Mouse (Mus musculus) kidney, postnatal 36 days (tissue): ENCODE measurements around the gene Rpl6.
"Not testable (repeated sequence)": the region's sequence is repeated elsewhere in the genome, so short reads cannot be mapped to it uniquely, and the experiment has no call there.

Source experiments
- DNase-seq, 2 experiments: peaks; one replicate each; pipeline ENCODE4 v3.0.0; 2021 to 2022; ENCODE audit warnings: mixed read lengths in 2 of 2

Gene Rpl6

DNA sequence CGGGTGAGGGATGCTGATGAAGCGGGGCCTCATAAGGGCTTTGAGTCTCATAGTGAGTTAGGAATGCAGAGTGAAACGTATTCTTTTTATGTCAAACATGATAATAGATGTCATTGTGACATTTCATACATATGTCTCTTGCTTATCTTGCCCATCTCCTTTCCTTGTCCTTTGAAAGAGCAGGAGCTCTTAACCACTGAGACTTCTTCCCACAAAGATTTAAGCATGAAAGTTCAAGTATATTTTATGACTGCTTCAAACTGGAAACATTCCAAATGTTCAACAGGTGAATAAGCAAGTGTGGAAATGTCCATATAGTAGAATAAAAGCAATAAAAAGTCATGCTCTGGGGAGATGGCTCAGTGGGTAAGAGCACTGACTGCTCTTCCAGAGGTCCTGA, 22.1 kb downstream of the Rpl6 start:
- DNase-seq: no peak

DNA sequence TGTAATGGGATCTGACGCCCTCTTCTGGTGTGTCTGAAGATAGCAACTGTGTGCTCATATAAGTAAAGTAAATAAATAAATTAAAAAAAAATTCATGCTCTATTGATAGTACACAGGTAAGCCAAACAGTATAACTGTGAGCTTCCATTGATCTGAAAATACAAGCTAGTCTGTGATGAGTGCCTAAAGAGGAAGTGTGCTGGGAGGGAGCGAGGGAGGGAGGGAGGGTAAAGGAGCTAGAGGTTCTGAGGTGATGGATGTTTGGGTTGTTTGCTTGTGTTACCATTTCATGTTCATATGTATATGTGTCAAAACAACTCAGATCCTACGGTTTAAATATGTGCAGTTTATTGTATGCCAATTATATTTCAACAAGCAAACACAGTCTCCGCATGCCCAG, 22.6 kb downstream of the Rpl6 start:
- DNase-seq: no peak

DNA sequence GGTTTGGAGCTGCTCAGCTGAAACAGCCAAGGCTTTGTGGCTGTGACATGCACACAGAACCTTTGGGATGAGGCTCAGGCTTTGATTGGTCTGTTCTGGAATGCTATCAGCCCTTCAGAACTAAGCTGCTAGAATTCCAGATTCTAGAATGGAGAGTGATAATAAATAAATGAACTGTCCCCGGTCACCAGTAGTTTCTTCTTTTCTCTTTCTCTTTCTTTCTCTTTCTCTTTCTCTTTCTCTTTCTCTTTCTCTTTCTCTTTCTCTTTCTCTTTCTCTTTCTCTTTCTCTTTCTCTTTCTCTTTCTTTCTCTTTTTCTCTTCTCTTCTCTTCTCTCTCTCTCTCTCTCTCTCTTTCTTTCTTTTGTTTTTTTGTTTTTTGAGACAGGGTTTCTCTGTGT, 23.0 kb downstream of the Rpl6 start:
- not testable (repeated sequence) for DNase-seq

DNA sequence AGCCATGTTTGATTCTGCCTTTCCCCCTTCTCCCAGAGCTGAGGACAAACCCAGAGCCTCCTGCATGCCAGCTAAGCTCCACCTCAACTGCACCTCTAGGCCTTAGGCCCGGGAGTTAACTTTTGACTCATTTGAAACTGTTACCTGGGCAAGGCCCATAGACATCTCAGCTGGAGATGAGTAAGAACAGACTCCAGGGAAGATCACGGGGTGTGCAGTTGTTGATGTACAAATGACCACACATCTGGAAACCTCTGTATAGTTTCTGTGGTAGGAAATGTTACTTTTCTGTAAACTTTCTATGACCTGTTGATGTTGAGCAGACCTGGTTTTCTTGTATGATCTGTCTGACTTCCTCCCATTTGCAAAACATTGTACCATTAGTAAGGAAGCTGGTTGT, 24.9 kb downstream of the Rpl6 start:
- DNase-seq: no peak

DNA sequence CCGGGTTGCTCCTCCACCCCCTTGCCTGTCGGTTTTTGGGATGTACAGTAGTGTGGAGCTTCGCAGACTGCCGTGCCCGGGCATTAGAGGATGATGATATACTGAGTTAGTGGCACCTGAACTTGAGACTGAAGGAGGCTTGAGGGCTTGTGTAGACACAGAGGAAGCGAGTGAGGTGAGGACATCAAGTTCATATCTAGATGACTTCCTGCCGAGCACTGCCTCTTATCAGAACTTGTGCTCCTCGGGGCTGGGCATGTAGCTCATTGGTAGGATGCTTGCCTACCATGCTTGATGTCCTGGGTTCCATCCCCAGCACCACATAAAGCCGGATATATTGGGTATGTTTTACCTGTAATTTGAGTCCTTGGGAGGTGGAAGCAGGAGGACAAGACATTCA, 26.5 kb downstream of the Rpl6 start:
- no peak for DNase-seq

DNA sequence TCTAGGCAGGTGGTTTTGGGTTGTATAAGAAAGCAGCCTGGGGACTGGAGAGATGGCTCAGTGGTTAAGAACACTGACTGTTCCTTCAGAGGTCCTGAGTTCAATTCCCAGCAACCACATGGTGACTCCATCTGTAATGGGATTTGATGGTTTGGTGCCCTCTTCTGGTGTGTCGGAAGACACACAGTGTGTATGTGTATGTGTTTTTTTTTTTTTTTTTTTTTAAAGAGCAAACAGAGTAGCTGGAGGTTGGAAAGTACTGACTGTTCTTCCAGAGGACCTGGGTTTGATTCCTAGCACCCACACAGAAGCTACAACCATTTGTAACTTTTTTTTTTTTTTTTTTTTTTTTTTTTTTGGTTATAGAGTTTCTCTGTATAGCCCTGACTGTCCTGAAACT, 28.5 kb downstream of the Rpl6 start:
- no peak for DNase-seq

DNA sequence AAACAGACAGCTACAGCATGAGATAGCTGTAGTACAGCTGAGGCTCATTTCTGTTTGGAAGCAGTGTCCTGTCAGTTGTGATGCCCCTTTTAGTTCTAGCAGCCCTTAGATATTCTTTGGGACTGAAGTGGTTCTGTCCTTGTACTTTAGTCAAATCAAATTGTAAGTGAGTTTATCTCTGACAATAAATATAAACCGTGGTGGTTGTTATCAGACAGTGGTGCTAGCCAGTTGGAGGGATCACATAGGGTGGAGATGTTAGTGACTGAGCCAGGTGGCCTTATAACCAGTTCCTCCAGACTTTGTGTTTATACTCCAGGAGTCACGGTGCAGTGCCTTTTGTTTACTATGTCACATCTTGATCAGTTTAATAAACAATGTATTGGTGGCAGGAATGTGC, 29.4 kb downstream of the Rpl6 start:
- DNase-seq: no peak

DNA sequence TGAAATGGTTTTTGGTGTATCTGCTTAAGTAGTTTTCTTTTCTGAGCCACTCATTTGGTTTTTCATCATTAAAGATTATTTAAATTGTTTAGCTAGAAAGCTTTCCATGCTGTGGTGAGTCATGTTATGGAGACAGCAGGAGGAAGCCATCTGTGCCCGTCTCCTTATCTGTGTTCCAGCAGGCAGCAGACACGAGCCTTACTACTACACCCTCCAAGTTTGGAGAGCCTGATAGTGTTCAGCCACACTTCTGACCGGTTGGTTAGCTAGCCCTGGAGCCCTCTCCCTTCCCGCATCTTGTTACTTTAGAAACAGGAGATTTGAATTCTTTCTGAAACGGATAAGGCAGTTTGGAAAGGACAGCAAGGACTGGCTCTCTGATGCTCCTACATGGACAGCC, 31.9 kb downstream of the Rpl6 start:
- DNase-seq: no peak

DNA sequence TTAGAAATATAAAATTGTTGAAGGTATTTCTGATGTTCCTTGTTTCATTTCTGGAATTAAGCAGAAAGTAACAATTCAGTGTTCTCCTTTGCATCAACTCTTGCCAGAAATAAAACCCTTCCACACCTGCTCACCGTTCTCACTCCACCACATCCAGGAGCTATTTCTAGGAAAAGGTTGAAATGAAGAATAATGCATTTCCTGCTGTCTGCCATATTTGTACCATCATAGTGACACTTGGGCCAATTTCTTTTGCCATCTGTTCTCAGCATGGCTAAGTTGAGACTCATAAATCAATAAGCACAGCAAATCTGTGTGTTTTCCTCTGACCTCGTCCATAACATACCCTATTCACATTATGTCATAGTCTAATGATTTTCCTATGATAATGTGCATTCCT, 33.9 kb downstream of the Rpl6 start:
- no peak for DNase-seq

DNA sequence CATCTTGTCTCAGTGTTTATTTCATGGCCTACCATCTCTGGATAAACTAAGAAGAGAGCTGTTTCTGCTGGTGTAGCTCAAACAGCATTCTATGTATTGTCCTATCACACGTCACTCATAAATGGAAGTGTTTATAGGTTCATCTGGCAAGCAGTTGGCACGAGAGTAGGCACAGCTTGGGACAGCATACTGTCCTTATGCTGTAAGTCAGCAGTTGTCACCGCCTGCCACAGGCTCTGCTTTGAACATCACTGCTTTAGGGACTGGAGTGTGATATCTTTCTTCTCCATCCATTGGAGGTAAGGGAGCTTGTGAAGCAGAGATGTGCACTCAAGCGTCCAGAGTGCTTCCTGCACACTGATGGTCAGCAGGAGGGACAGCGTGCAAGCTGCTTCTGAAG, 35.6 kb downstream of the Rpl6 start:
- no peak for DNase-seq

DNA sequence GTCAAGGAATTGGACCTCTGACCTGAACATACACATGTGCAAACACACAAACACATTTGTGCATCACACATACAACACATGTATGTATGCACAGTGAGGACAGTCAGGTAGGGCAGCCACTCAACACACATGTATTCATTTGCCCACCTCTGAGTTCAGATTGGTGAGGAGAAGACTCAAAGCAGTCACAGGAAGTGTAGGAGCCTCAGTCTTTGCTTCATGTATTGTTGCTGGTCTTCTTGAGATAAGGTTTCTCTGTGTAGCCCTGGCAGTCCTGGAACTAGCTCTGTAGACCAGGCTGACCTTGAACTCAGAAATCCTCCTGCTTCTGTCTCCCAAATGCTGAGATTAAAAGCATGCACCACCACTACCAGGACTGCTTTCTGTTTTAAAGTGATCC, 36.9 kb downstream of the Rpl6 start:
- DNase-seq: no peak

DNA sequence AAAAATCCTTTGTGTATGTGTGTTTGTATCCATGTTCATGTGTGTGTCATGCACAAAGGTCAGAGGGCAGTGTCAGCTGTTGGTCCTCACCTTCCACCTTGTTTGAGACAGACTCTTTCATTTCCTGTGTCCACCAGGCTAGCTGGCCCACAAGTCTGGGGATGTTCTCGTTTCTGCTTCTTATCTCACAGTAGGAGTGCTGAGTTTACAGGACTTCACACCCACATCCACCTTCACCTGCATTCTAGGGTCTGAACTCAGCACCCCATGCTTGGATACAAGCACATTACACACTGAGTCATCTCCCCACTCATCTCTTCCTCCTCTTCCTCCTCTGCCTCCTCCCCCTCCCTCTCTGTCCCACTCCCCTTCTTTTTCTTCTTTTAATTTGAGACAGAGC, 38.0 kb downstream of the Rpl6 start:
- DNase-seq: no peak

DNA sequence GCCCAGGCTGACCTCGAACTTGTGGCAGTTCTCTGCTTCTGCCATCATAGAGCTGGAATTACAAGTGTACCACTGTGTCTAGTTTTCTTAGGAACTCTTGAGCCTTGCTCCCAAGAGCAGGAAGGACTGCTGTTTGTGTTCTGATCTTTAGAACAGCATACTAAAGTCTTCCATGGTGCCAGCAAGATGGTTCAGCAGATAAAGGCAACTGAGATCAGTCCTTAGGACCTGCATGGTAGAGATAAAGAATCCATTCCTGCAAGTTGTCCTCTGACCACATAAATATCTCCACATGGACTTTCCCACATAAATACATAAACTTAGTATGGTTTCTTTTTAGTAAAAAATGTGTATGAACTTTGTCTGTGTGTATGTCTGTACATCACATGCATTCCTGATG, 38.4 kb downstream of the Rpl6 start:
- DNase-seq: no peak

DNA sequence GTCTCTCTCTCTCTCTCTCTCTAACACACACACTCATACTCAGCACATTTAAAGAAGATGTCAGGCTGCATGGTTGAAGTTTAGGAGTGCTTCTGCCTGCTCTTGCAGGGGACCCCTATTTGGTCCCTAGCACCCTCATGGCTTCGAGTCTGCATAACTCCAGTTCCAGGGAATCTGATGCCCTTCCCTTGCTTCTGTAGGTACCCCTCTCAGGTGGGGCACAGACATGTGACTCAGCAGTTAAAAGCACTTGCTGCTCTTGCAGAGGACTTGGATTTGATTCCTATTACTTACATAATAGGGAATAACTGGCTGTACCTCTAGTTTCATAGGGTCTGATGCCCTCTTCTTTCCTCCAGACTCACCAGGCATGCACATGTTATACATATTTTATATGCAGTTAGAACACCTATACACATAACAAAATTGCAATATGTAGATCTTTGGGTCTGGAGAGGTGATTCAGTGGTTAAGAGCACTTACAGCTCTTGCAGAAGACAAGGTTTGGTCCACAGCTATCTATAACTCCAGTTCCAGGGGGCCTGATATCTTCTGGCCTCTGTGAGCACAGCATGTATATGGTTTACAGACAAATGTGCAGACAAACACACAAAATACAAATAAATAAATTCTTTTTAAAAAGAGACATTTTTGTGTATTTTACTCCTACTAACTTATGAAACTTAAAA, 39.5 kb downstream of the Rpl6 start:
- no peak for DNase-seq

DNA sequence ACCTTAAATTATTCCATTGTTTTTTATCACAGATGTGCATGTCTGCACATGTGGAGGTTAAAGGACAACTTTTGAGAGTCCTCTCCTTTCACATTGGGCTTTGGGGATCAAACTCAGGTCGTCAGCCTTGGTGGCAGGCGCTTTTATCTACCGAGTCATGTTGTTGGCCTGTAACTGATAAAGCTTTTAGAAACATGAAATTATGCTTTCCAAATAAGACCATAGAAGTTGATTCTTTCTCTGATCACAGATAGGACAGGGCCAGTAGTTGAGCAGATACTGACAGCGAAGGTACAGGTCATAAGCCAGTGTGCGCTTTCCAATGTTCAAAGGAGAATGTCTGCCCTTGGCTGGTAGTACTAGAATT, 40.1 kb downstream of the Rpl6 start:
- no peak for DNase-seq

DNA sequence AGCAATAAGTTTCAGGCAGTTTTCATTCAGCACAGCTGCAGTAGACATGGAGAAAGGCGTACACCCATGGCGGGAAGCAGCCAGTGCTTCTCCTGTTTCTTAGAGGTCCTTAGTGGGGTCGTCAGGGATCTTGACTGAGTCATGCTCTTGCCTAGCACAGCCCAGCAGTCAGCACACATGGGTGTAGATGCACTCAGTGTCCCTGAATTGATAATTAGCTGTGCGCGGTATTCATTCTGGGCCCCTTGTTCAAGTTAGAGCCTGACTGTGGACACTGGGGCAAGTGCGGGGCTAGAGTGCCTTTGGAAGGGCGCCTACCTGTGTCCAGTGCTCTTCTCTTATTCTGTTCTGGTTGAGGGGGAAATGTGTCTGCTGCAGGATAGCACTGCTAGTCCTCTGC, 40.9 kb downstream of the Rpl6 start:
- DNase-seq: no peak

DNA sequence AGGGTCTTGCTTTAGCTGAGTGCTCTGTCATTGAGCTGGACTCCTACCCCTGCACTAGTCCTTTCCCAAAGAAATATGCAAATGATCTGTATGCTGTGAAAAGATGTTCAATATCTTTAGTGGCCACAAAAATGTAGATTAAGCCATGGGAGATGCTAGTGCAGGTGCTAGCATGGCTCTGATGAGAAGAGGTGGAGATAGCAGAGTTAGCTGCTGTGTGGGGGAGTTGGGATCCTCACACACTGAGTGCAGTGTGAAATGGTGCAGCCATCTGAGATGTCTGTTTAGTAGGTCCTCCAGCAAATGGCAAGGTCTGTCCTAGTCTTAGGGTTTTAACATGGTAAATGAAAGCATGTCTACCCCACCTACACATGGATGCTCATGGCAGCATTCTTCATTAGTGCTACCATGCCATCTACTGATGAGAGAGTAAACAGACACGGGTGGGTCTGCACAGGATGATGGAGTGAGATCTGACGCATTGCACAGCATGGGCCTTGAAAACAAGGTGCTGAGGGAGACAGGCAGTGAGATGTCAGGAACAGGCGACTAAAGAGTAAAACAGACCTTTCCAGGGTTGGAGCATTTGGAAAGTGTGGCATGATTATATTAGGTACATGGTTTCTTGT, 44.6 kb downstream of the Rpl6 start:
- DNase-seq: no peak

DNA sequence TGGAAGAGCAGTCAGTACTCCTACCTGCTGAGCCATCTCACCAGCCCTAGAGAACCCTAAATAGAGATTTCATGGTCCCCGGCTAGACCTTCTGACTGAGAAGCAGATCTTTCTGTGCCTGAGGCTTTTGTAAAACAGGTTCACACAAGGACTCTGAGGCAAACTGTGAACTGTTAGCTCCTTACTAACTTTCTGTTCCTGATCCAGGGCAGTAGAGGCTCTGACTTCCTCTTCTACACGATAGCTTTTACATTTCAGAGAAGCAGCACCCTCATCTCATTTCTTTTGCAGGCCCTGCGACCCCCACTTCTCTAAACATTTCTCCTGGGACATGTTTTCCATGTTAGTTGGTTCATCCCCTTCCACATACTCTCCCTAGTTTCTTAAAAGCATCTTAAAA, 45.4 kb downstream of the Rpl6 start:
- DNase-seq: no peak

DNA sequence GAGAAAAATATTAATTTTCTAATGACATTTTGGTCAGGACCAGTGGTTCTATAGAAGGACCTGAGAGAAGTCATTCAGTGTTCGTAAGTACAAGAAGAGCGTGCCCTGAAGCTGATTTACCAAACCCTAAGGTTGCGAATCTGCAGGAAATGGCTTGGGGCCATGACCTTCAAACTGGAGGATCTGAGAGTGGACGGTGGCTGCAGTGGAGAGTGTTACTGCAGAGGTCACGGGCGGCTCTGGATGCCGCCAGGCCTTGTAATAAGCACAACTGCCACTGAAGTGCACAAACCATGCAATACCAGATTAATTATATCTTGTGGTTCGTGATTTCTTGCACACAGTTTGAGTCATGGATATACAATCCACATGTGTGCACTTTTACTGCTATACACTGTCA, 47.5 kb downstream of the Rpl6 start:
- peak; percentile 33 to 62 for DNase-seq

DNA sequence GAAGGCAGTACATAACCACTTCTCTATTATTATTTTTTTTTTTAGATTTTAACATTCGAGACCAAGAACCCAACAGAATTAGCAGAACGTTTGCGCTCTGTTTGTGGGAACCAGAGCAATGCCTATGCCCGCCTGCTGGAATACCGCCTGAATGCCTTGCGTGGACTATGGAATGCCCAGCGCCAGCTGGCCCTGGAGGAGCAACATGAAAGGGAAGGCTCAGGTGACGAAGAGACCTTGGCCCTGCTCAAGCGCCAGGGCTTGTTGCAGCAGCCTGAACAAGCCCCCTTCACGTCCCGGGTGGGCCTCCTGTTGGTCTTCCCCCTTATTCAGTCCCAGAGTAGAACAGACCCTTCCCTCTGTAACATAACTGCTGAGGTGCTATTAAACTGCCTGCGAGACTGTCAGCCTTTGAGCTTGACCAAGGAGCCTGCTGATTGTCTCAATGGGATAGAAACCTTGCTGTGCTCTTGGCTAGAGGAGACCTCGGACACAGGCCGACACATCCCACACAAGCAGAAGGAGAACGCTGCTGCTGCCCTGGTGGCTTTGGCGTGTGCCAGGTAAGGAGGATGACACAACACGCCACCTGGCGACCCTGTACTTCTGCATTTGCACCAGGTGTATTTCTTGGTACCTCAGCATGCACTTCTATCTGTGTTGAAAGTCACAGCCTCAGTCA, 49.7 kb downstream of the Rpl6 start:
- peak in 1 of 2 experiments; percentile 15 for DNase-seq

DNA sequence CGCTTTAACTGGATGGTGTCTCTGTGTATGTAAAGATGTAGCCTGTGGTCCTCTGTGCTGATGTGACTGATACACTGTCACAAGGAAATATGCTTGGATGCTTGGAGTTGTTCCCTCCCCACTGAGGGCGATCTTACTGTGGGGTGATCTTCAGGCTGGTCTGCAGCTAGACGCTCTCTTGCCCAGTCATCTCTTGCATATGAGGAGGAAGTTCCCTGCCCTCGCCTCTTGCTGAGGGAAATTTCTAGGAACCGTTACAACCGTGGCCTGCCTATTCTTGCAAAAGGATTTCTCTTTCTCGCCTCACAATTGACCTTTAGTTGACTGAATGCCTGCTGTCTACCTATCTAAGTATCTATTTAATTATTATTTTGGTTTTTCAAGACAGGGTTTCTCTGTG, 50.7 kb downstream of the Rpl6 start:
- DNase-seq: no peak
